26 mouse cellular contexts compared by ENCODE assay signal in the genomic region with DNA sequence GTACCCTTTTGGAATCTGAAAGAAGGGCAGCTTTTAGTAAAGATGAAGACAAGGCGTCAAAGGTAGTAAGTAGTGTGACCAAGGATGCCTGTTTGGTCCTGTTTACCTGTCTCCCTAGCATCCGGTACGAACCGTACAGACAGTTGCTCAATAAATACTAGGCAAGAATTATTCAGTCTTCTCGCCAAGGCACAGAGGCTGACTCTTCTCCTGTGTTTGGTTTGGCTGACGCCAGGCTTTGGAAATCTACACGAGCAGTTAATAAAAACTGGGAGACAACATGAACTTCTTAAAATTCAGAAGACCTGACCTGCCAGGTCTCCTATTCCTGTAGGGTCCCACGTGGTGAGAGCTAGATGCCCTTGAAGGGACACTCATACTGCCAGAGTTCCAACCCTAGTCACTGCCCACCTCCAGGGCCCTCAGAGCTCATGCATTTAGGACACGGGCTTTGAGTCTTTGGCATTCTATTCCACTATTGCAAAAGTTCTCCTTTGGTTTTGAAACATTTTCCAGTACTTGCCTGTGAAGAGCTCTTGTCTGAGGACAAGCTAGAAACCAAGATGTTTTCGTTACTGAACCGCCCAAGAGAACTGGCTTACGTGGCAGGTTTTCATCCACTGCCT. TPM values are rescaled to one million over a fixed set of nuclear protein-coding genes. Genes with fewer than 3 reads are reported as not detected.
DNase-seq lines count a peak whose midpoint lies in the region; ATAC-seq and TF ChIP-seq lines count a peak whose summit lies in the region.
"Had no signal": no experiment of that assay in that cellular context is flagged by ENCODE, and none has a peak within 500 bp of the region (broad histone marks: within the 10 kb centered on the region; RNA-seq: fewer than 3 reads in every experiment).

No protein-coding gene starts in this region.

- no peak overlapping the region for H3K9ac ChIP-seq in heart, adult 2 months (ENCODE audit: low read depth, low read length)
- no peak overlapping the region for H3K9ac ChIP-seq in liver, adult 2 months (ENCODE audit: low read depth, low read length)
- no peak overlapping the region for H3K9ac ChIP-seq in liver, embryonic 12.5 days
- H3K9ac ChIP-seq: embryonic facial prominence, embryonic 12.5 days; forebrain, embryonic 13.5 days; heart, embryonic 15.5 days; hindbrain, embryonic 13.5 days had no signal

- H3K4me2 ChIP-seq in liver, embryonic 12.5 days: no peak overlapping the region
- H3K4me2 ChIP-seq: embryonic facial prominence, embryonic 12.5 days; forebrain, embryonic 13.5 days; heart, embryonic 11.5 days; heart, embryonic 15.5 days; hindbrain, embryonic 13.5 days had no signal

- H3K79me2 ChIP-seq in heart, adult 2 months (replicated peaks; ENCODE audit: control insufficient read depth, insufficient read depth, low read length): no peaks in the 10 kb centered on the region
- H3K79me2 ChIP-seq in liver, adult 2 months (ENCODE audit: control insufficient read depth, insufficient read depth, low read length): no peaks in the 10 kb centered on the region

- 83% methylated on average over 12 of the region's 12 CpGs for WGBS in heart, adult 2 months
- WGBS in liver, adult 2 months: 64% methylated on average over 12 of the region's 12 CpGs
- 75% methylated on average over 12 of the region's 12 CpGs for WGBS in liver, embryonic 12.5 days (ENCODE audit: insufficient replicate concordance)

- intact Hi-C loops in heart, adult 2 months (cut with DNase I): no loop called here

- no peaks in the 10 kb centered on the region for H3K9me3 ChIP-seq in liver, embryonic 12.5 days (replicated peaks)
- H3K9me3 ChIP-seq: embryonic facial prominence, embryonic 12.5 days; forebrain, embryonic 13.5 days; heart, embryonic 15.5 days; hindbrain, embryonic 13.5 days had no signal

- H3K36me3 ChIP-seq in heart, adult 2 months (ENCODE audit: control insufficient read depth, insufficient read depth, low read length): no peaks in the 10 kb centered on the region
- no peaks in the 10 kb centered on the region for H3K36me3 ChIP-seq in liver, adult 2 months (ENCODE audit: control insufficient read depth, insufficient read depth, low read length)
- H3K36me3 ChIP-seq in liver, embryonic 12.5 days: no peaks in the 10 kb centered on the region
- H3K36me3 ChIP-seq: embryonic facial prominence, embryonic 12.5 days; heart, embryonic 15.5 days; hindbrain, embryonic 13.5 days had no signal

- no peak overlapping the region for H3K4me3 ChIP-seq in heart, adult 2 months
- H3K4me3 ChIP-seq in liver, adult 2 months (ENCODE audit: insufficient read depth, low read depth, low read length): no peak overlapping the region
- H3K4me3 ChIP-seq in liver, embryonic 12.5 days: no peak overlapping the region
- H3K4me3 ChIP-seq: embryonic facial prominence, embryonic 12.5 days; forebrain, embryonic 13.5 days; gastrocnemius, adult 2 months; heart, embryonic 15.5 days; hindbrain, embryonic 13.5 days had no signal

- no peaks in the 10 kb centered on the region for H3K27me3 ChIP-seq in heart, adult 2 months (ENCODE audit: control insufficient read depth, insufficient read depth, low read length)
- no peaks in the 10 kb centered on the region for H3K27me3 ChIP-seq in liver, adult 2 months (ENCODE audit: control insufficient read depth, insufficient read depth, low read length)
- no peaks in the 10 kb centered on the region for H3K27me3 ChIP-seq in liver, embryonic 12.5 days (replicated peaks)
- H3K27me3 ChIP-seq: embryonic facial prominence, embryonic 12.5 days; forebrain, embryonic 13.5 days; heart, embryonic 15.5 days; hindbrain, embryonic 13.5 days had no signal

- H3K27ac ChIP-seq in heart, adult 2 months: no peak overlapping the region
- no peak overlapping the region for H3K27ac ChIP-seq in liver, adult 2 months (replicated peaks; ENCODE audit: insufficient read depth, low read depth, low read length)
- H3K27ac ChIP-seq in liver, embryonic 12.5 days: no peak overlapping the region
- H3K27ac ChIP-seq: embryonic facial prominence, embryonic 12.5 days; forebrain, embryonic 13.5 days; gastrocnemius, adult 2 months; heart, embryonic 15.5 days; hindbrain, embryonic 13.5 days; hindbrain, postnatal 0 days had no signal

- no peak for TF ChIP-seq POLR2A in heart, adult 2 months (IDR thresholded peaks at IDR 0.05; ENCODE audit: insufficient read depth, low read depth, low read length)
- TF ChIP-seq POLR2A in liver, adult 2 months (IDR thresholded peaks at IDR 0.05; ENCODE audit: extremely low read depth, insufficient read depth, low read length): no peak

- no peak for TF ChIP-seq EP300 in heart, adult 2 months (IDR thresholded peaks at IDR 0.05; ENCODE audit: insufficient read depth, low read depth, low read length)

- DNase-seq in heart, adult 11 months: peak; percentile 81
- DNase-seq in heart, adult 2 months: no peak
- DNase-seq in liver, adult 2 months (ENCODE audit: extremely low read depth, low read depth, low spot score): peak; percentile 77
- DNase-seq in gonadal fat pad, adult 2 months (ENCODE audit: low read depth): peak; percentile 98
- peak; percentile 68 for DNase-seq in lung, postnatal 25 days (ENCODE audit: low spot score)
- DNase-seq in spleen, adult 12 weeks (ENCODE audit: low spot score): no peak
- DNase-seq: adrenal gland, adult 8-10 months; adrenal gland, postnatal 36 days; cerebellum, adult 11 months; cerebellum, adult 8-10 months; cerebellum, postnatal 25 days; gastrocnemius, adult 2 months; gastrocnemius, postnatal 36 days; heart, postnatal 14 days had no signal

- no peak for ATAC-seq in liver, embryonic 12.5 days
- ATAC-seq in CD4-positive, CD25-positive, alpha-beta regulatory T cell, adult 4 months: no peak
- ATAC-seq: activated CD4-positive, CD25-positive, alpha-beta regulatory T cell, adult 4 months; forebrain, embryonic 13.5 days; hindbrain, postnatal 0 days; Patski had no signal

- H3K4me1 ChIP-seq in heart, adult 2 months (ENCODE audit: control insufficient read depth, insufficient read depth, low read length): no peaks in the 10 kb centered on the region
- no peaks in the 10 kb centered on the region for H3K4me1 ChIP-seq in liver, adult 2 months (ENCODE audit: control insufficient read depth, insufficient read depth, low read length)
- peaks cover 7% of the 10 kb centered on the region; the same call in 1 of the 2 replicates for H3K4me1 ChIP-seq in liver, embryonic 12.5 days
- H3K4me1 ChIP-seq: embryonic facial prominence, embryonic 12.5 days; forebrain, embryonic 13.5 days; heart, embryonic 15.5 days; hindbrain, embryonic 13.5 days had no signal

- no peak for TF ChIP-seq CTCF in heart, adult 2 months (IDR thresholded peaks at IDR 0.05)
- no peak for TF ChIP-seq CTCF in liver, adult 2 months (IDR thresholded peaks at IDR 0.05; ENCODE audit: low read depth, low read length)

RNA-seq across cellular contexts. Expression of gene Csgalnact2, which starts 23.6 kb away (rescaled TPM):
- 10 to 100 TPM; 17.6 to 20.4 TPM for total RNA-seq in heart, adult 2 months (2021)
- polyA plus RNA-seq in heart, adult 2 months (2012; rRNA removed): 4.3 and 8.1 TPM in 2 replicates
- 8.1 and 8.7 TPM in 2 replicates for total RNA-seq in liver, adult 2 months (2014; rRNA removed)
- 1.1 and 1.2 TPM in 2 replicates for polyA plus RNA-seq in liver, adult 2 months (2012; rRNA removed)
- 9.4 and 9.6 TPM in 2 replicates for polyA plus RNA-seq in liver, embryonic 12.5 days (2016; fragmentation: Nextera tagmentation; extraction: Ambion mirVana)
- polyA plus RNA-seq in gonadal fat pad, adult 2 months (2012; rRNA removed): 4.9 and 5.1 TPM in 2 replicates
- 1 to 10 TPM; 6.0 to 8.7 TPM for polyA plus RNA-seq in CD4-positive, CD25-positive, alpha-beta regulatory T cell, adult 4 months (2017; shearing (Covaris generic))

RNA-seq across cellular contexts. Expression of gene Ret, which starts 34.9 kb away (rescaled TPM):
- total RNA-seq in heart, adult 2 months (2021): 1 to 10 TPM; 2.7 to 5.8 TPM
- polyA plus RNA-seq in heart, adult 2 months (2012; rRNA removed): 2.8 and 6.0 TPM in 2 replicates
- total RNA-seq in liver, adult 2 months (2014; rRNA removed): not detected in 2 replicates
- 0.02 TPM in 1 of 2 replicates, not detected in the other for polyA plus RNA-seq in liver, adult 2 months (2012; rRNA removed)
- polyA plus RNA-seq in liver, embryonic 12.5 days (2016; fragmentation: Nextera tagmentation; extraction: Ambion mirVana): 0.45 TPM in 1 of 2 replicates, not detected in the other
- polyA plus RNA-seq in gonadal fat pad, adult 2 months (2012; rRNA removed): 14.9 and 15.6 TPM in 2 replicates
- under 1 TPM; 0.28 to 0.65 TPM for polyA plus RNA-seq in CD4-positive, CD25-positive, alpha-beta regulatory T cell, adult 4 months (2017; shearing (Covaris generic))
- total RNA-seq: CH12.LX; hematopoietic stem cell, adult 5-6 weeks had no signal

Comparison
In these comparisons a context has a peak if more than half of its experiments do, and no peak if none do; other contexts are left out.
1. DNase-seq: peak in heart, adult 11 months (single experiment), liver, adult 2 months (single experiment), gonadal fat pad, adult 2 months (single experiment) and lung, postnatal 25 days (single experiment); none in heart, adult 2 months (0 of 2) and spleen, adult 12 weeks (single experiment).